Mouse (Mus musculus) brown adipose tissue, adult 24 weeks (tissue): ENCODE results near the gene Dnajc22. TPM values are rescaled to one million over a fixed set of nuclear protein-coding genes. Genes with fewer than 3 reads are reported as not detected.
"Not testable (repeated sequence)": the region's sequence is repeated elsewhere in the genome, so short reads cannot be mapped to it uniquely, and the experiment has no call there.

ENCODE experiments used
- H3K27ac ChIP-seq: fragments of 200-500 bp; replicated peaks from 2 replicates; pipeline ENCODE4 v1.5.1; 2012; ENCODE audit warnings: low read depth, mild to moderate bottlenecking, low read length
- H3K4me1 ChIP-seq: fragments of 200-500 bp; 2 replicates; pipeline ENCODE4 v1.6.1; 2012; ENCODE audit warnings: low read length, mixed read lengths; ENCODE audit not compliant: control insufficient read depth, insufficient read depth, insufficient read length
- H3K4me3 ChIP-seq: fragments of 200-500 bp; 2 replicates; pipeline ENCODE4 v1.5.1; 2012; ENCODE audit warnings: low read depth, mild to moderate bottlenecking, low read length, moderate library complexity; ENCODE audit not compliant: insufficient read depth
- polyA plus RNA-seq: library from polyadenylated mRNA; stranded (reverse); fragments of >200 nt; gene quantifications from 2 replicates; pipeline ENCODE4 v1.2.4, GENCODE M21; 2012; ENCODE audit not compliant: missing spikeins, insufficient read depth, insufficient read length

The Dnajc22 gene
- 6.8 and 9.6 TPM in 2 replicates for polyA plus RNA-seq

GRCm38 (mm10) chr15:99092870-99093269 is at the start of gene Dnajc22:
Dnajc22 (plus strand) TSS chr15:99093170.
- Histone ChIP-seq H3K4me3 (peak within 1 kb of the TSS; percentile 52), H3K27ac (no peak within 1 kb of the TSS), H3K4me1 (peaks cover 6% of the 10 kb centered on the region)

- Histone ChIP-seq H3K4me1 (no peaks in the 10 kb centered on the region), H3K27ac (peak overlapping the region; percentile 19; the same call in 1 of the 2 replicates), H3K4me3 (no peak overlapping the region)
Measured at GRCm38 (mm10) chr15:99044854-99045253, 48.1 kb upstream of the Dnajc22 start.

GRCm38 (mm10) chr15:99045734-99046133 is 47.2 kb upstream of the Dnajc22 start:
- H3K4me1 ChIP-seq, H3K4me3 ChIP-seq, H3K27ac ChIP-seq: not testable (repeated sequence)

- H3K4me3 ChIP-seq, result no peak overlapping the region
- H3K27ac ChIP-seq, result no peak overlapping the region
- H3K4me1 ChIP-seq, result no peaks in the 10 kb centered on the region
Measured at GRCm38 (mm10) chr15:99049473-99050253, 43.3 kb upstream of the Dnajc22 start.

GRCm38 (mm10) chr15:99053373-99053772 is 39.6 kb upstream of the Dnajc22 start:
- Histone ChIP-seq H3K4me3 (no peak overlapping the region), H3K27ac (no peak overlapping the region), H3K4me1 (no peaks in the 10 kb centered on the region)

GRCm38 (mm10) chr15:99055040-99055439 is 37.9 kb upstream of the Dnajc22 start, which contains the start of gene Prph:
Prph (plus strand) TSS chr15:99055174.
- Histone ChIP-seq H3K27ac (no peak within 1 kb of the TSS), H3K4me1 (no peaks in the 10 kb centered on the region), H3K4me3 (peak within 1 kb of the TSS; percentile 42)

GRCm38 (mm10) chr15:99055511-99055961 is 37.4 kb upstream of the Dnajc22 start:
- Histone ChIP-seq H3K4me1 (no peaks in the 10 kb centered on the region), H3K27ac (no peak overlapping the region), H3K4me3 (peak overlapping the region; percentile 42)

- H3K4me3 ChIP-seq, result no peak overlapping the region
- no peaks in the 10 kb centered on the region for H3K4me1 ChIP-seq
- H3K27ac ChIP-seq, result no peak overlapping the region
Measured at GRCm38 (mm10) chr15:99056332-99056731, 36.6 kb upstream of the Dnajc22 start.

GRCm38 (mm10) chr15:99065557-99066165 is 27.3 kb upstream of the Dnajc22 start:
- Histone ChIP-seq H3K4me3 (no peak overlapping the region), H3K27ac (no peak overlapping the region), H3K4me1 (no peaks in the 10 kb centered on the region)

- no peak overlapping the region for H3K4me3 ChIP-seq
- H3K27ac ChIP-seq, result no peak overlapping the region
- H3K4me1 ChIP-seq, result peaks cover 3% of the 10 kb centered on the region
Measured at GRCm38 (mm10) chr15:99071988-99072387, 21.0 kb upstream of the Dnajc22 start.

GRCm38 (mm10) chr15:99074019-99074599 is 18.9 kb upstream of the Dnajc22 start, which contains the start of gene Troap:
Troap (plus strand) TSS chr15:99074575.
- peak within 1 kb of the TSS; percentile 72 for H3K4me3 ChIP-seq
- H3K27ac ChIP-seq, result peak within 1 kb of the TSS; percentile 76
- H3K4me1 ChIP-seq, result peaks cover 3% of the 10 kb centered on the region

- Histone ChIP-seq H3K4me1 (peaks cover 3% of the 10 kb centered on the region), H3K4me3 (peak overlapping the region; percentile 72), H3K27ac (peak overlapping the region; percentile 76)
Measured at GRCm38 (mm10) chr15:99074600-99075333, 18.2 kb upstream of the Dnajc22 start.

GRCm38 (mm10) chr15:99076011-99076410 is 17.0 kb upstream of the Dnajc22 start:
- not testable (repeated sequence) for H3K4me1 ChIP-seq, H3K4me3 ChIP-seq, H3K27ac ChIP-seq

- no peak overlapping the region for H3K27ac ChIP-seq
- H3K4me1 ChIP-seq, result peaks cover 3% of the 10 kb centered on the region
- no peak overlapping the region for H3K4me3 ChIP-seq
Measured at GRCm38 (mm10) chr15:99078181-99078910, 14.6 kb upstream of the Dnajc22 start.
